Mouse (Mus musculus) kidney, postnatal 10 days (tissue): Measurements from ENCODE around the gene Lce1c.

ENCODE experiments used
- DNase-seq: peaks from one replicate; pipeline ENCODE4 v3.0.0; 2021; ENCODE audit warnings: mixed read lengths

The Lce1c gene

GRCm38 (mm10) chr3:92678947-92679346, at the start of gene Lce1c:
TSS of gene Lce1c (plus strand) at chr3:92679247.
- DNase-seq = no peak

GRCm38 (mm10) chr3:92637745-92638652, 41.0 kb upstream of the Lce1c start:
- DNase-seq = no peak

- no peak for DNase-seq
Observed at GRCm38 (mm10) chr3:92638653-92638991, 40.4 kb upstream of the Lce1c start.

- DNase-seq = no peak
Observed at GRCm38 (mm10) chr3:92639854-92640253, 39.2 kb upstream of the Lce1c start.

- no peak for DNase-seq
Observed at GRCm38 (mm10) chr3:92648207-92648606, 30.8 kb upstream of the Lce1c start, which contains the start of gene Lce1a1. TSS of gene Lce1a1 (minus strand) at chr3:92648307.

GRCm38 (mm10) chr3:92656826-92657225, 22.2 kb upstream of the Lce1c start, which contains the start of gene Lce1b:
TSS of gene Lce1b (minus strand) at chr3:92656926.
- DNase-seq = no peak

GRCm38 (mm10) chr3:92670215-92670614, 8.8 kb upstream of the Lce1c start, which contains the start of gene Lce1a2:
TSS of gene Lce1a2 (minus strand) at chr3:92670315.
- DNase-seq = no peak

GRCm38 (mm10) chr3:92687110-92687509, 8.1 kb downstream of the Lce1c start, which contains the start of gene Lce1d:
TSS of gene Lce1d (minus strand) at chr3:92687210.
- DNase-seq = no peak

- DNase-seq = peak; percentile 30
Observed at GRCm38 (mm10) chr3:92689154-92689553, 10.1 kb downstream of the Lce1c start.

- no peak for DNase-seq
Observed at GRCm38 (mm10) chr3:92691688-92692087, 12.6 kb downstream of the Lce1c start.

GRCm38 (mm10) chr3:92694613-92695012, 15.6 kb downstream of the Lce1c start:
- DNase-seq = no peak

GRCm38 (mm10) chr3:92708974-92709373, 29.9 kb downstream of the Lce1c start, which contains the start of gene Lce1e:
TSS of gene Lce1e (minus strand) at chr3:92709074.
- no peak for DNase-seq

GRCm38 (mm10) chr3:92715122-92715521, 36.1 kb downstream of the Lce1c start:
- no peak for DNase-seq

- no peak for DNase-seq
Observed at GRCm38 (mm10) chr3:92720250-92720649, 41.2 kb downstream of the Lce1c start, which contains the start of gene Lce1f. TSS of gene Lce1f (minus strand) at chr3:92720350.

GRCm38 (mm10) chr3:92722631-92723030, 43.6 kb downstream of the Lce1c start:
- DNase-seq = no peak
